Mouse (Mus musculus) adrenal gland, postnatal 4 days (tissue): Measurements from ENCODE around the gene Ptprk. TPM values are rescaled to one million over a fixed set of nuclear protein-coding genes. Genes with fewer than 3 reads are reported as not detected.

Experiments
- DNase-seq, 2 experiments: peaks; one replicate each; pipeline ENCODE4 v3.0.0; 2021 to 2022; ENCODE audit warnings: low spot score in 2 of 2, mixed read lengths in 2 of 2
- total RNA-seq, 2 experiments: library from RNA; stranded (reverse); gene quantifications; 2 replicates each; pipeline ENCODE4 v1.2.3; 2021

The Ptprk gene
- total RNA-seq, 2 experiments from 2014 or later, result 28.4 to 35.3 TPM

DNA sequence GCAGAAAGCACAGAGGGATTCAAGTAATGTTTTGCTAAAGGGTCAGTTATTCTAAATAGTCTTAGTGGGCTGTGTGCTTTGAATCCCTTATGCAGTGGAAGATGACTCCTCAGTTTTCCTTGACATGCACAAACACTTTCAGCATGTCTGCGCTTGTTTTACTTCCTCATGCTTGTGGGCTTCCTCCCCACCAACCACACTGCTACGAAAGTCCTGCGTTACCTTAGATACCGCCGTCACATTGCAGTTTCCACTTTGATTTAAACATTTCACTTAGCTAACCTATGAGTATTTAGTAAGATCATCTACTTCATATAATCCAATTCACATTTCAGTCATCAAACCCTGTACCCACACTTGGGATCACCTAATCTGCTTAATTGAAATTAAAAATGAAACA lies 441.5 kb downstream of the Ptprk start:
- DNase-seq, result no peak

DNA sequence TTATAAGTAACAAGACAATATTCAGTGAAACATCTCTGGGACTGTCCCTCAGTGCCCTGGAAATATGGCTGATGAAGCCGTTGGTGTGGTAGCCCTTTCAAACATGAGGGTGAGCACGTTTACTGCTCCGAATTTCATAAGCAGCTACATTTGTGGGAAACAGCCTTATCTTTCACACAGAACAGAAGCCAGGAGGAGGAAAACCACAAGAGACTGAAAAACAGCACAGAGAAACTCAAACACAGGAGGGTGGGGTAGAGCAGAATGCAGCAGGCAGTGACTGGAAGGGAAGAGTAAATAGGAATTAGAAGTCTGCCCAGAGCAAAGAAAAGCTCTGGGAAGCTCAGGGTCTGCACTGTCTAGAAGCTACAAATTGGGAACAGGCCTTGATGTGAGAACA lies 443.7 kb downstream of the Ptprk start:
- DNase-seq, result no peak

DNA sequence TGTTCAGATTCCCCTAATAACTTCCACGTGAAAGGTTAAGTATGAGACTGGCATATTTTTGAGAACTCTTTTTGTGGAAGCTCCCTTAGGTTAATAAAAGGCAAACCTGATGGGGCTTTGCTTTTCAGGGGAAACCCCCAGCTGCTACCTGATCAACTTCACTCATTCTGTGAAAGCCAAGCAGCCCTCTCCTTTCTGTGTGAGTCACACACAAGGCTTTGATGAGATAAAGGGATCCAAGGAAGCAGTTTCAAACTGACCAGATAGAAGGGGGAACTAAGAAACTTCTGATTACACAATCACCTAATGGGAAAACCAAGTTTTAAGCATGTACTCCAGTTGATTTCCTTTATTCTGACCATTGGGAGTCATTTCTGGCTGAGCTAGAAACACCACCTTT lies 445.2 kb downstream of the Ptprk start:
- no peak for DNase-seq

DNA sequence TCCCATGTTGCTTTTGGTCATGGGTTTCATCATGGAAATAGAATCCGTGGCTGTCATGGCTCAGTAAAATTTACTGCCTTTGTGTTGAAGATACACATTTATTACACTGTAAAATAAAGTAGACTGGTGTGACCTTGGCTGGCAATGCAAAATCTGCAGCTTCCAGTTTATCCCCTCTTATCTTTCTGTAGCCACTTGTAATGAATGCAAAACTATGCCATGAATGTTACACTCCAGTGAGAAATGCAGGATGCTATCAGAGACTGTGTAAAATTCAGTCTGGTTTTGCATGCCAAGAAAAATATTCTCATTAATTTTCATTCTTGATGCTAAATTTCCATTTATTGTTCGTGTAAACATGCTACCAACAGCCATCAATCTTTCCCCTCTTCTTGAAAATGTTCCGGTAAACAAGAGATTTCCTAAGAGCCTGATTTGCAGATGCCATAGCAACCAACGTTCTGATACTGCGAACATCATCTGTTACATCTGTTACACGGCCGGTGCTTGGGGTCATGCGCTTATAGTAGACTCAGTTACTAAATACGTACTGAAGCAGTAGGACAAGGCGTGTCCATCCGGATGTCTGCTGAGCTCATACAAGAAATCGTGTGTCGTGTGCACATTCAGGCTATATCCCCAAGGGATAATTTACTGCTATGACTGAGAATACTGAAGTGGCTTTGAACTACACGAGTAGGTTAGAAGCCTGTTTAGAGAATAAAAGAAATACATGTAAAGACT lies 449.5 kb downstream of the Ptprk start:
- DNase-seq, result no peak

DNA sequence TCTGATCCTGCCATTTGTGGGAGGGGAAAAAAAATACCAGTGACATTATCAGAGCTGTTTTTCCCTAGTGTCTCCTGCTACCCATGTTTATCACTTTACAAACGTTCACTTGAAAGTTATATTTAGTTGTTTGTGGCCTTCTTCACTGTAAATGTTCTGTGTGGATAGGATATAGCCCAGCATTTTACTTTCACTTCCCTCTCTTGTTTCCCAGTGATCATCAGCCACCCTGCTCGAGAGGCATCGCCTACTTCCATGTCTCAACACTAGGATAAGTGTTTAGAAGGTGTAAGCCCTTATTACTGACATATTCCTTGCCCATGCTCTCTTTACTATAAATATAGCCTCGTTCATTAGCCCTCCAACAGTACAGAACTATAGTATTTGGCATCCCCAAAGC lies 466.0 kb downstream of the Ptprk start:
- no peak for DNase-seq

DNA sequence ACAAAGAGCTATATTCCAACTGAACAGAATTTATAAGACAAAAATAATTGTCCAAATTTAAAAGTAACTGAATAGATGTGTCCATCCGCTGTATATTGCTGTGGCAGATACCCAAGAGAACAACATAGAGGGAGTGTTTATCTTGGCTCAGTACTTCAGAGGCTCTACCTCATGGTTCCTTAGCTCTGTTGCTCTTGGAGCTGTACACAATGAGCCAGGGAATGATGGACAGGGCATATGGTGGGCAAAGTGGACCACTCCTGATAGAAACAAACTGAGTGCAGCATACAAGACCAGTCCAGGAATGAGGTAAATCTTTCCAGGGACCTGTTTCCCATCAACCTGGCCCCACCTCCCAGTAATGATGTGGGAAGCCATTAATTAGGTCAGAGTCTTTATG lies 468.1 kb downstream of the Ptprk start:
- no peak for DNase-seq

DNA sequence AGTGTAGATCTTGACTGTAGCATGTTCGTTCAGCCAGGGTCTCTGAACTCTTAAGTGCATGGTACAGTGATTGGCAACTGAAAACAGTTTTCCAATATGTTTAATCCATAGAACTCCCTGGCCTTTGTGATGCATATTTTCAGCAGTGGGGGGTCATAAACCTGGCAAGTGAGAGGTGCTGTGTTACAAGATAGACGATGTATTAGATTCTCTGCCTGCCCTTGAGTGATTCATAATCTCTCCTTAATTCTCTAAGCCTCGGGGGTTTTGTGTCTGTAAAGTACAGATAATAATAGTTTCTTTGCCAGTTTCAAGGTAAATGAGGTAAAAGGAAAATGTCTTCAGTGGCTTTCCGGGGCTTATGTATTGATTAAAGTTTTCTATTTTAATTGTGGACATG lies 475.9 kb downstream of the Ptprk start:
- no peak for DNase-seq

DNA sequence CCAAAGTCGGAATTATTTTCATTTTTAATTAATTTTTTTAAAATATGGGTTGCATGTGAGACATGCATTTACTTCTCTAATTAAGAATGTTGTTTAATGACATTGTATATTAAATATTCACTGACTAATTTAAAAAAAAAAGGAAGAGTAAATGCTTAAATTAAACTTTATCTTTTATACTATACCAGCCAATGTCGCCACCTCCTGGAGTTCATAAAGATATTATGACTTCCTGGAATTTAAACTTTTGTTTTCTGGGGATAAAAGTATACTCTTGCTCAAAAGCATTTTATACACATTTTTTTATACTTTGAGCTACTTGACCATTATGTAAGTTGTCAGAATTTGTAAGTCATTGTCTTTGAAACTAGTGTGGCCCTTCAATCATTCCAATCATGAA lies 477.4 kb downstream of the Ptprk start:
- DNase-seq, result no peak

DNA sequence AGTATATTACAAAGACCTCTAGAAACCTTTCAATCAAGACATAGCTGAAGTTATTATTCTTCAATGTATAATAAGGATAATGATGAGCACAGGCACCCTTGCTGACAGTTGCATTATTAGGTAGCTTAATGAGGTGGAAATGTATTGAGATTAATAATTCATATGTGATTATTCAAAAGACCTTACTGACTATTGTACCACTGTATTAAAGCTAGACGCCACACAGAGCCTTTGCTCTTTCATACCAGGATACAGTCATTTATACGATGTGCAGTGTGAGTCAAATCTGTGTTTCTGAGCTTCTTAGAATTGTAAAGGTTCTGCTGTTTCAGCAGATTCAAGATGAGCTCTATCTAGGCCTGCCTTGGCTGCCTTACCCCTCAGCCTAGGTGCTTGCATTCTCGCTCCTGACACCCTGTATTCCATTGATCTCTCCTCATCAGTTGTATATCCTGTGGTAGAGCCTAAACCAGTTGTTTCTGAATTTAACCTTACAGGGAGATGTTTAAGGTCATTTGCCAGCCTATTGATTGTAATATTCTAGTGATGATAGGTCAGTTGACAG lies 489.6 kb downstream of the Ptprk start:
- no peak for DNase-seq

DNA sequence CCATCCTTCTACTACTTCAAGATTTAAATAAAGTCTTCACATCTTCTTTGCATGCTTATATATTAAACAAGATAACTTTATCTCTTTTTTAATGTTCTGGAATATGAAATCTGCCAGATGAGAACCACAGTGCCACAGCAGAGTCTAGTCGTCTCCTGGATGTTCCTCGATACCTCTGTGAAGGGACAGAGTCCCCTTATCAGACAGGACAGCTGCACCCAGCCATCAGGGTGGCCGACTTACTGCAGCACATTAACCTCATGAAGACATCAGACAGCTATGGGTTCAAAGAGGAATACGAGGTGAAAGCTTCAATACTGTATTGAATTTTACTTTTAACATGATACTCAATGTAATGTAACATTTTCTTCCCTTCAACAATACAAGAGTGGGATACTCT lies 491.8 kb downstream of the Ptprk start:
- DNase-seq, result no peak

DNA sequence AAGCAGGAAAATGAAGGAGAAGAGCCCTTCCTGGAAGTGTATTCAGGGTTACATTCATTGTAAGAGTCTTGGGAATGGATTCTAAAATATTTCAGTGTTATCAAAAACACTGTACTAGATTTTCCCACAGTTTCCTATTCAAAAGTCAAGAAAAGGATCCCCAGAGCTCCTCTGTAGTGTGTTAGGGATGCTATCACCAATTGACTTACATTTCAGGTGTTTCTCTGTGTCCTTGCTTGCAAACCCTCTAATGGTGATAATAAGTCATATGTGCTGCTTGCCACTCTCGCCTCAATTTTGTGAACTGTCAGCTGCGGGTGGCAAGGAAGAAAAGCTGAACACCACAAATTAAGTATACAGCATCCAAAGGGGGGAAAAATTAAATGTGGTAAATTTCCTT lies 492.2 kb downstream of the Ptprk start:
- no peak for DNase-seq

DNA sequence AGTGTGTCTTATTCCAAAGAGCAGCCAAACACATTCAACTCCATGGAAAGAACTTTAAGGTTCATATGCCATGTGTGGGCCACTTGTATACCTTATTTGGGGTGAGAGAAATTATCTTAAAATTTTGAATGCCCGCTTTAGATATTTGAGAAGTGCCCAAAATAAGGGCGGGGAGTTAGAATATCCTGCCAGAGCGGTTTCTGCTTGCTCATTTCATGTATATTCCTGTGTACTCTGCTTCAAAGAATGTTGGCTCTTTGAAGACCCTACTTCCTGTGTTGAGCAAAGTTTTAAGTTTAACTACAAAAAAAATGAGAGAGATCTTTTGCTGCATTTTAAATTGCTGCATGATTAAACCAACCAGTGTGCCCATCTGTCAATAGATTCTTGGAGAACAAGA lies 492.8 kb downstream of the Ptprk start:
- DNase-seq, result no peak

DNA sequence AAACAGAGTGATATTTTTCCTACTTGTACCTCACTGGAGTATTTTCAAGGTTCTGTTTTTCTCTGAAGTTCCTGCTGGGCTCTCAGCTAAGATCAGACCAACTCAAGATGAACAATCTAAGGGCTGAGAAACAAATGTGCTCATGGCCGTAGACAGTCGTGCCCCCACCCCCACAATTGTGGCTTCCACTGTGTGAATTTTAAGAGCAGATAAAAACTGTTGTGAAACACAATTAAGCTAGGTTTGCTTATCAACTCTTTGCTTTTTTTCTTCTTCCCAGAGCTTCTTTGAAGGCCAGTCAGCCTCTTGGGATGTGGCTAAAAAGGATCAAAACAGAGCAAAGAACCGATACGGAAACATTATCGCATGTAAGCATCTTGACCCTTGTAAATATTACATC lies 493.4 kb downstream of the Ptprk start:
- no peak for DNase-seq

DNA sequence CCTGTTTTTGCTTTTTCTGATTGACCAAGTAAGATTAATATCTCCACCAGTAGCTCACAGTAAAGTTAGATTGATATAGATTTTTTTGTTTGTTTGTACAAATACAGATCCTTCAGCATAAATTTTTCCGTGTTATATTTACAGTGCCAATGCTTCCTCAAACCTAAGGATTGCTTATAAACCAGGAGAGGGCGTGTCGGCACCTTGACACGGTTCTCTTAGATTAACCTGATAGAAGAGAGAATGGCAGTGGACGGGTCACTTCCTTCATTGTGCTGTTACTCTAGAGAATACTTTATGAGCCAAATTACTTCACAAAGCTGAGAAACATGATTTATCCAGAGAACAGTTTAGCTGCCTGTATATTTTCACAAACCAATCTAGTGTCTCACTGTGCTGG lies 505.0 kb downstream of the Ptprk start:
- no peak for DNase-seq

DNA sequence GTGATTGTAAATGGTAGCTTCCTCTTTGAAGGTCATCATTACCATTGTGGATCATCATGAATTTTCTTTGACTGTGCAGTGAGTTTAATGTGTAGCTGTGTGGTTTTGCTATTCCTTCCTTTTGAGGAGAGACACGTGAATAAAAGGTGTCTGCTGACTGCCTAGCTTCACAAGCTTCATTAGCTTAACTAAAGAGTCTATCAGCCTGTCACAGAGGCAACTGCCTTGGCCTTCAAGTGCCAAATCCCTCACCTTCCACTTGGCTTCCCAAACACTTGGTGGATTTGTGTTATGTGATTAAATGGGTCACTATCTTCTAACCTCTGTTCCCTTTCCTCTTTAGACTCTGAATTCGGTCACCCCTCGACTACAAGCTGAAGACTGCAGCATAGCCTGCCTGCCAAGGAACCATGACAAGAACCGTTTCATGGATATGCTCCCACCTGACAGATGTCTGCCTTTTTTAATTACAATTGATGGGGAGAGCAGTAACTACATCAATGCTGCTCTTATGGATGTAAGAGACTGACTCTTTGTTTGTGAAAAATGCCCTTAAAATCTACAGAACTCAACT lies 512.0 kb downstream of the Ptprk start:
- DNase-seq, result no peak

DNA sequence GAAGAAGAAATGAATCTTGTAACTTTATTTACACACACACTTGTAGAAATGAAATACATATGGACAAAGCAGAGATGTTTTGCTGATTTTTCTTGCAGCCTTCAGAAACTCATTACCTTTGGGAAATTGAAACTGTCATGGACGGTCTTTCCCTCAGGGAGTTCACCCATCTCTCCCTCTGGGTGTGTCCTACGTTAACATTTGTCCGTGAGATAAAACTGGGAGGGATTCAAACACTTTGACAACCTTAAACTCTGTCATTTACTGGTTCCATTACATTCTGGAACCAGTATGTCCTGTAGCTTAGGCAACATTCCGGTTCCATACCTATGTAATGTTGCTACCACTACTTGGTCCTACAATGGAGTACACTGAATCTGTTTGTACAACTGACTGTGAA lies 513.8 kb downstream of the Ptprk start:
- DNase-seq, result no peak

DNA sequence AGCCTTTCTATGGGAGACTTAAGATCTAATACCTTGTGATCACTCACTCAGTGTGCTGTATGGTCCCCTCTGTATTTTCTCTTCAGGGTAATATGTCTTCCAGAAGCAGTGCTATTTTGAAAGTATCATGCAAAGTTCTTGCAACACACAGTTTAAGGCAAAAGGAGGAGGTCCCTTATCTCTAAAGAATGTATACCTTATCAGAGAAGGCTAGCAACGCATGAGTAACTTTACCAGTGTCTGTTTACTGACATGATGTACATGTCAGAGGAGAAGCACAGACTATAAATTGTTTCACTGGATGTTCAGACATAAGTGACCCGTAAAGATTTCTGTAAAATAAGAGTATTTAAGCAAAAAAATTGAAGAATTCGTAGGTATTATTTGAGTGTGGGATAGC lies 516.2 kb downstream of the Ptprk start:
- DNase-seq, result no peak

DNA sequence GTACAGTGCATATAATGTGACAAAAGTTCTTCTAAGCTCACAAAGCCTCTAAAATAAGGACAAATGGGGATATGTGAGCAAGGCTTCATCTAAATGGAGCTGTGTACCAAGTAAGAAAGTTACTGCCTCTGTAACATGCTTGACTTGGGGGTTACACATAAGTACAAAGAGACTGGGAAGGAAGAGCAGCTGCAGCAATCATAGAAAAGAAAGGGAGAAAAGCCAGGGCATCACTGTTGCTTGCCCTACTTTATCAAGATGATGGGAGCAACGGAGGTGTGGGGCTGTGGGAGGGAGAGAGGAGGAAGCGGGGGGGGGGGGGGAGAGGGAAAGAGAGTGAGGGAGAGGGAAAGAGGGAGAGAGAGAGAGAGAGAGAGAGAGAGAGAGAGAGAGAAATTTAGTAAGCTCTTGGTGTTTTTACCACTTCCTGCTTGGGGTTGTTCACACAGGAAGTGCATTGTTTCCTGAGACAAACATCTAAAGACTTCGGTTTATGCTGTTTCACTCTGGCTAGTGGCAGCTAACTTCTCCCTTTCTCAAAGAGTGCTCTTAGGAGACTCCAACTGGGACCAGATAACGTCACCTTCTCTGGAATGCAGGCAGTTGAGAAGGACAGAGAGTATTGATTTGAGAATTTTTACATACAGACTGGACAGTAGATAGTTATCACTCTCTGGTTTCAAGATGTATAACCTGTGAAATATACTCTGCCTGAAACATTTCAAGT lies 519.1 kb downstream of the Ptprk start:
- no peak for DNase-seq

DNA sequence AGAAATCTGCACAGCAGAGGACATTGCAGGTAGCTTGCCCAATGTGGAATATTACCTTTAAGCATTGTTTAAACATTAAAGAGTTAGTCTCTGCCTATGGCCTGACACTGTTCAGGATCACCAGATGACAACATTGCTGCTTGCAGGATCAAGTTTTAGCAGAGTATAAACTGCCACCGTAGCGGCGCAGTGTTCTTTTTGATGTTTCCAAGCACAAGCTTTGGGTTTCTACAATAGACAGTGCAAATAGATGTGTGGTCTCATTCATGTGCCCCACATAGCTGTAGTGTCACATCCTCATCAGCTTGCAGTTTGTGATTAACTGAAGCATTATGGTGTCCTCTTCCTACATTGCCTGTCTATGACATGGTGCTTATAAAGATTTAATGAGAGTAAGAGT lies 522.3 kb downstream of the Ptprk start:
- no peak for DNase-seq

DNA sequence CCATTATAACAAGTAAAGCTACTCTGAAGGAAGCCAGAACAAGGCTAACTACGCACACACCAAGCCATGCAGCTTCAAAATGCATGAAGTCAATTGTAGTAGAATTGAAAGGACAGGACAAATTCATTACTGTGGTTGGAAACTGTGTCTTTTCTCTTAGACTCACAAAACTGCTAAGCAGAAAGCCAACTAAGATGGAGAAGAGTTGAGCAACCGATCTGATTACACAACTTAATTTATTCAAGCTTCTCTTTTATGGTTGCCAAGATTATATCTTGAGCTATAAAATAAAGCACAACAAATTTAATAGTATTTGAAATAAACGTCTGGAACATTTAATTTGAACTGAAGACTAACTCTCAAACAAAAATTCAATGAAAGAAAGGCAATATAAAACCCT lies 534.5 kb downstream of the Ptprk start:
- DNase-seq, result no peak

DNA sequence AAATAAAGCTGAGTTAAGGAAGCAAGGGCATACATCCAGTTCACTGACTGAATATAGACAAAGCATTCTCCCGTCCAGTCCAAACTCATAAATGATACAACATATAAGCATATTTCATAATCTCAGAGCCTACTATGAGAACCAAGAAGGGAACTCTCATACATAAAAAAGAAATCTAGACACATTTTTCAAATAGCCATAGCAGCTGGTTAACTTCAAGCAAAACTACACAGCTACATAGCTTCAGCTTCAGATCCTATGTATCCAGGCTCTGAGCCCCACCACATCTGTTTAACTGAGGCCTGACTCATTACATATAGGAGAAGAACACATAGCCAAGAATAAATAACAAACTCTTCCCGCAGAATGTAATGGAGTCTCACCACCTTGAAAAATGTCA lies 539.8 kb downstream of the Ptprk start:
- no peak for DNase-seq

DNA sequence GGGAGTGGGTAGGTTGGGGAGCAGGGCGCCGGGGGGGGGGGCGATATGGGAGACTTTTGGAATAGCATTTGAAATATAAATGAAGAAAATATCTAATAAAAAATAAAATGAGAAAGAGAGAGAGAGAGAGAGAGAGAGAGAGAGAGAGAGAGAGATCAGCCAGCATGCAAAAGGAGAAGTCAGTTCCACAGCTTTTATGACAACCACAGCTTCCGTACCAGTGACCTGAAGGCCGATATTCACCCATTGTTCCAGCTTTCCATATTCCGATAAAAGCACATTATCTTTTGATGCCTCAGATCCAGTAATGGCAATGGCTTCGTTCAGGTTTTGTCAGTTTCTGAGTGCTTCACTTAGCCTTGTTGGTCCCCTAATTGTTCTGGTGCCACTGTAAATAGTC lies 542.6 kb downstream of the Ptprk start:
- DNase-seq, result no peak
